Mouse (Mus musculus): ENCODE measurements around the gene Glrx. TPM values are rescaled to one million over a fixed set of nuclear protein-coding genes. Genes with fewer than 3 reads are reported as not detected.

Gene Glrx
- polyA plus RNA-seq, 1 experiment from 2014 or later: 86.1 TPM

Other genes starting within 250 kb of the Glrx start
- gene Ell2, start 133.1 kb upstream of the Glrx start, polyA plus RNA-seq (2015; fragmentation: Nextera tagmentation; extraction: Ambion mirVana): 2.2 and 4.9 TPM in 2 replicates
- 17.6 and 18.3 TPM in 2 replicates for gene Rhobtb3, start 104.1 kb downstream of the Glrx start, polyA plus RNA-seq (2015; fragmentation: Nextera tagmentation; extraction: Ambion mirVana)
- 1.6 and 3.1 TPM in 2 replicates for gene Spata9, start 127.3 kb downstream of the Glrx start, polyA plus RNA-seq (2015; fragmentation: Nextera tagmentation; extraction: Ambion mirVana)
- 19.9 and 21.0 TPM in 2 replicates for gene Rfesd, start 178.9 kb downstream of the Glrx start, polyA plus RNA-seq (2015; fragmentation: Nextera tagmentation; extraction: Ambion mirVana)
- gene Gpr150, start 217.1 kb downstream of the Glrx start, polyA plus RNA-seq (2015; fragmentation: Nextera tagmentation; extraction: Ambion mirVana): 4.7 and 4.9 TPM in 2 replicates